Mouse (Mus musculus): ENCODE data around the gene Bscl2. TPM values are rescaled to one million over a fixed set of nuclear protein-coding genes. Genes with fewer than 3 reads are reported as not detected.
"Not testable (repeated sequence)": the region's sequence is repeated elsewhere in the genome, so short reads cannot be mapped to it uniquely, and the experiment has no call there.

Gene Bscl2
- polyA plus RNA-seq, 1 experiment from 2014 or later, result 29.3 TPM

DNA sequence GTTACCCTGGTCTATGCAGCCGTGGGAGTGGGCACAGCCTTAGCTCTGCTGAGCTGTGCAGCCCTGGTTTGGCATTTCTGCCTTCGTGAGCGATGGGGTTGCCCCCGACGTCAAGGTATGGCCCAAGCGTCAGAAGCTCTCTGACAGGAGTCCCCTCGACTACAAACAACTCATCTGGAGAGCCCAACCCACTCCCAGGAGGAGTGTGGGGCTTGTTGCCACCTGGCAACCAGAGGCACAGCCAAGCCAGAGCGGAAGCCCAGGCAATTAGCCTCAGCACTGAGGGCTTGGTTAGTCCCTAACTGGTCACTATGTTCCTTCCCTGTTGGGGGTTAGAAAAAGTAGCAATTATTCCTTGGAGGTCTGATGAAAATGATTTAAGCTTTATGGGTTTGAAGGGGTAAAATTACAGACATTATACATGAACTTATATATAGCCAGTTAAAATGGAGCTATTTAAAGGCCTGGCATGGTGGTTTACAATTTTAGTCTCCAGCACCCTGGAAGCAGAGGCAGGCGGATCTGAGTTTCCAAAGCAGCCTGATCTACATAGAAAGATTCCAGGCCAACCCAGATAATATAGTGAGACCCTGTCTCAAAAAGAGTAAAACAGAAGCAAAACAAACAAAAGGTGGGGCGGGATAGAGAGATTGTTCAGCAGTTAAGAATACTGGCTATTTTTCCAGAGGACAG lies 15.1 kb downstream of the Bscl2 start:
- H3K27ac ChIP-seq (ENCODE audit: low read length), result no peak overlapping the region
- no peak overlapping the region for H3K4me3 ChIP-seq (ENCODE audit: low read depth, low read length)
- H3K4me1 ChIP-seq (ENCODE audit: control insufficient read depth, low read depth, low read length), result no peaks in the 10 kb centered on the region
- no peak overlapping the region for H3K4me2 ChIP-seq (ENCODE audit: low read depth, low read length)
- no peaks in the 10 kb centered on the region for H3K9me3 ChIP-seq (replicated peaks; ENCODE audit: control insufficient read depth, low read length)
- WGBS (ENCODE audit: insufficient replicate concordance), result 57% methylated on average over 10 of the region's 10 CpGs
- H3K36me3 ChIP-seq (ENCODE audit: control insufficient read depth, insufficient read depth), result no peaks in the 10 kb centered on the region; the same call in 1 of the 2 replicates
- no peak overlapping the region for H3K9ac ChIP-seq (ENCODE audit: low read depth, low read length)
- no peak for ATAC-seq (ENCODE audit: low read depth)
- no peaks in the 10 kb centered on the region; the same call in 1 of the 2 replicates for H3K27me3 ChIP-seq (ENCODE audit: control insufficient read depth, insufficient read depth, low read depth, low read length)

DNA sequence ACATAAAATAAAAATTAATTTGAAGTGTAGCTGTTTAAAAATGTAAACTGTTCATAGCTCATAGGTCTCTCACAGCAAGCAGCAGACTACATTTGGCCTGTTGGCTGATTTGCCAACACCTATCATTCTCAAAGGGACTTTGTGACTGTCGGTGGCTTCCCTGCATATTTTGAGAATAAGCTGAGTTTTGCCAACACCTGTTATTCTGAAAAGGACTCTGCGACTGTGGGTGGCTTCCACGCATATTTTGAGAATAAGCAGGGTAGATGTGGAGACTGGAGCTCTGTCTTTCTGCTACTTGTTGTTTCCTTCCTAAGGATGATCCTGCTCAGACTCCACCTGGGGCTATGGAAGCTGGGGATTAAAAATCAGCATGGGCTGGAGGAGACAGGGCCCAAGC lies 15.8 kb downstream of the Bscl2 start:
- Histone ChIP-seq H3K9me3 (replicated peaks; ENCODE audit: control insufficient read depth, low read length) (no peaks in the 10 kb centered on the region), H3K27ac (ENCODE audit: low read length) (no peak overlapping the region), H3K4me3 (ENCODE audit: low read depth, low read length) (no peak overlapping the region), H3K27me3 (ENCODE audit: control insufficient read depth, insufficient read depth, low read depth, low read length) (no peaks in the 10 kb centered on the region; the same call in 1 of the 2 replicates), H3K9ac (ENCODE audit: low read depth, low read length) (no peak overlapping the region), H3K4me1 (ENCODE audit: control insufficient read depth, low read depth, low read length) (no peaks in the 10 kb centered on the region), H3K36me3 (ENCODE audit: control insufficient read depth, insufficient read depth) (no peaks in the 10 kb centered on the region), H3K4me2 (ENCODE audit: low read depth, low read length) (no peak overlapping the region)
- 62% methylated on average over 3 of the region's 3 CpGs for WGBS (ENCODE audit: insufficient replicate concordance)
- no peak for ATAC-seq (ENCODE audit: low read depth)

GRCm38 (mm10) chr19:8857689-8858088 lies 20.4 kb downstream of the Bscl2 start:
- Histone ChIP-seq H3K9me3 (replicated peaks; ENCODE audit: control insufficient read depth, low read length) (no peaks in the 10 kb centered on the region), H3K9ac (ENCODE audit: low read depth, low read length) (no peak overlapping the region), H3K4me1 (ENCODE audit: control insufficient read depth, low read depth, low read length) (no peaks in the 10 kb centered on the region), H3K4me2 (ENCODE audit: low read depth, low read length) (no peak overlapping the region), H3K4me3 (ENCODE audit: low read depth, low read length) (no peak overlapping the region), H3K36me3 (ENCODE audit: control insufficient read depth, insufficient read depth) (no peaks in the 10 kb centered on the region), H3K27ac (ENCODE audit: low read length) (no peak overlapping the region), H3K27me3 (ENCODE audit: control insufficient read depth, insufficient read depth, low read depth, low read length) (no peaks in the 10 kb centered on the region; the same call in 1 of the 2 replicates)
- WGBS (ENCODE audit: insufficient replicate concordance), result 29% methylated on average over 4 of the region's 4 CpGs
- ATAC-seq (ENCODE audit: low read depth), result no peak

- Histone ChIP-seq H3K27ac (ENCODE audit: low read length) (no peak overlapping the region), H3K9me3 (replicated peaks; ENCODE audit: control insufficient read depth, low read length) (no peaks in the 10 kb centered on the region), H3K4me3 (ENCODE audit: low read depth, low read length) (no peak overlapping the region), H3K9ac (ENCODE audit: low read depth, low read length) (no peak overlapping the region), H3K4me2 (ENCODE audit: low read depth, low read length) (no peak overlapping the region), H3K36me3 (ENCODE audit: control insufficient read depth, insufficient read depth) (no peaks in the 10 kb centered on the region), H3K27me3 (ENCODE audit: control insufficient read depth, insufficient read depth, low read depth, low read length) (no peaks in the 10 kb centered on the region; the same call in 1 of the 2 replicates), H3K4me1 (ENCODE audit: control insufficient read depth, low read depth, low read length) (no peaks in the 10 kb centered on the region)
- WGBS (ENCODE audit: insufficient replicate concordance), result 13% methylated on average over 1 of the region's 1 CpGs
- ATAC-seq (ENCODE audit: low read depth), result peak; percentile 47; the same call in 1 of the 2 replicates
Measured at GRCm38 (mm10) chr19:8859018-8859417, 21.8 kb downstream of the Bscl2 start.

- WGBS (ENCODE audit: insufficient replicate concordance), result 66% methylated on average over 6 of the region's 6 CpGs
Measured at GRCm38 (mm10) chr19:8864265-8864664, 27.0 kb downstream of the Bscl2 start.

DNA sequence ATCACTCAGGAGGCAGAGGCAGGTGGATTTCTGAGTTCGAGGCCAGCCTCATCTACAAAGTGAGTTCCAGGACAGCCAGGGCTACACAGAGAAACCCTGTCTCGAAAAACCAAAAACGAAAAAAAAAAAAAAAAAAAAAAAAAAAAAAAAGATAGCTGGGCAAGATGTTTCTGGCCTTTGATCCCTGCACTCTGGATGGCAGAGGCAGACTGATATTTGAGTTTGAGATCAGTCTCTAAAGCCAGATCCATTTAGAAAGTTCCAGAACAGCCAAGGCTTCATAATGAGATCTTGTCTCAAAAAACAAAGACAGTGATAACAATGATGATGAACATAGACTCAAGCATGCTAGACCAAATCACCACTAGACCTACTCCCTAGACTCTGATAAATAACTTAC lies 33.1 kb downstream of the Bscl2 start:
- ATAC-seq (ENCODE audit: low read depth); H3K9ac ChIP-seq (ENCODE audit: low read depth, low read length); H3K9me3 ChIP-seq (replicated peaks; ENCODE audit: control insufficient read depth, low read length); H3K27me3 ChIP-seq (ENCODE audit: control insufficient read depth, insufficient read depth, low read depth, low read length): not testable (repeated sequence)
- peaks cover 19% of the 10 kb centered on the region for H3K4me1 ChIP-seq (ENCODE audit: control insufficient read depth, low read depth, low read length)
- H3K36me3 ChIP-seq (ENCODE audit: control insufficient read depth, insufficient read depth), result peaks cover 16% of the 10 kb centered on the region
- WGBS (ENCODE audit: insufficient replicate concordance), result 55% methylated on average over 3 of the region's 3 CpGs
- peak overlapping the region; percentile 89 for H3K4me2 ChIP-seq (ENCODE audit: low read depth, low read length)
- H3K4me3 ChIP-seq (ENCODE audit: low read depth, low read length), result peak overlapping the region; percentile 97
- H3K27ac ChIP-seq (ENCODE audit: low read length), result peak overlapping the region; percentile 88

More at GRCm38 (mm10) chr19:8864265-8864664, 27.0 kb downstream of the Bscl2 start:
- Histone ChIP-seq H3K4me2 (ENCODE audit: low read depth, low read length) (no peak overlapping the region), H3K27me3 (ENCODE audit: control insufficient read depth, insufficient read depth, low read depth, low read length) (no peaks in the 10 kb centered on the region; the same call in 1 of the 2 replicates), H3K9me3 (replicated peaks; ENCODE audit: control insufficient read depth, low read length) (no peaks in the 10 kb centered on the region), H3K9ac (ENCODE audit: low read depth, low read length) (no peak overlapping the region), H3K36me3 (ENCODE audit: control insufficient read depth, insufficient read depth) (no peaks in the 10 kb centered on the region), H3K4me1 (ENCODE audit: control insufficient read depth, low read depth, low read length) (no peaks in the 10 kb centered on the region; the same call in 1 of the 2 replicates), H3K27ac (ENCODE audit: low read length) (no peak overlapping the region), H3K4me3 (ENCODE audit: low read depth, low read length) (no peak overlapping the region)
- ATAC-seq (ENCODE audit: low read depth), result no peak

DNA sequence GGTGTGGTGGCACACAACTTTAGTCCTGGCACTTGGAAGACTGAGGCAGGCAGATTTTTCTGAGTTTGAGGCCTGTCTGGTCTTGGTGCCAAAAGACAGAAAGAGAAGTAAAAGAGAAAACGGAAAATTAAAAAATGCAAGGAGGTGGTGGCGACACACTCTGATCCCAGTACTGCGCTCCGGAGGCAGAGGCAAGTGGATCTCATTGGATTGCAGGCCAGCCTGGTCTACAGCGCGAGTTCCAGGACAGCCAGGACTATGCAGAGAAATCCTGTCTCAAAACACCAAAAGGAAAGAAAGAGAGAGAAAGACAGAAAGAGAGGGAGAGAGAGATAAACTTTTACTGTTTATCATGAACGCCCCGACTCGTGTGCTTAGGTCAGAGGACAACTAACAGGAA lies 33.6 kb downstream of the Bscl2 start:
- Histone ChIP-seq H3K27me3 (ENCODE audit: control insufficient read depth, insufficient read depth, low read depth, low read length) (no peaks in the 10 kb centered on the region), H3K27ac (ENCODE audit: low read length) (peak overlapping the region; percentile 88), H3K9me3 (replicated peaks; ENCODE audit: control insufficient read depth, low read length) (no peaks in the 10 kb centered on the region), H3K4me1 (ENCODE audit: control insufficient read depth, low read depth, low read length) (peaks cover 19% of the 10 kb centered on the region), H3K4me3 (ENCODE audit: low read depth, low read length) (peak overlapping the region; percentile 97), H3K36me3 (ENCODE audit: control insufficient read depth, insufficient read depth) (peaks cover 20% of the 10 kb centered on the region), H3K9ac (ENCODE audit: low read depth, low read length) (peak overlapping the region; percentile 98), H3K4me2 (ENCODE audit: low read depth, low read length) (peak overlapping the region; percentile 89)
- WGBS (ENCODE audit: insufficient replicate concordance), result 25% methylated on average over 9 of the region's 9 CpGs
- ATAC-seq (ENCODE audit: low read depth), result no peak

DNA sequence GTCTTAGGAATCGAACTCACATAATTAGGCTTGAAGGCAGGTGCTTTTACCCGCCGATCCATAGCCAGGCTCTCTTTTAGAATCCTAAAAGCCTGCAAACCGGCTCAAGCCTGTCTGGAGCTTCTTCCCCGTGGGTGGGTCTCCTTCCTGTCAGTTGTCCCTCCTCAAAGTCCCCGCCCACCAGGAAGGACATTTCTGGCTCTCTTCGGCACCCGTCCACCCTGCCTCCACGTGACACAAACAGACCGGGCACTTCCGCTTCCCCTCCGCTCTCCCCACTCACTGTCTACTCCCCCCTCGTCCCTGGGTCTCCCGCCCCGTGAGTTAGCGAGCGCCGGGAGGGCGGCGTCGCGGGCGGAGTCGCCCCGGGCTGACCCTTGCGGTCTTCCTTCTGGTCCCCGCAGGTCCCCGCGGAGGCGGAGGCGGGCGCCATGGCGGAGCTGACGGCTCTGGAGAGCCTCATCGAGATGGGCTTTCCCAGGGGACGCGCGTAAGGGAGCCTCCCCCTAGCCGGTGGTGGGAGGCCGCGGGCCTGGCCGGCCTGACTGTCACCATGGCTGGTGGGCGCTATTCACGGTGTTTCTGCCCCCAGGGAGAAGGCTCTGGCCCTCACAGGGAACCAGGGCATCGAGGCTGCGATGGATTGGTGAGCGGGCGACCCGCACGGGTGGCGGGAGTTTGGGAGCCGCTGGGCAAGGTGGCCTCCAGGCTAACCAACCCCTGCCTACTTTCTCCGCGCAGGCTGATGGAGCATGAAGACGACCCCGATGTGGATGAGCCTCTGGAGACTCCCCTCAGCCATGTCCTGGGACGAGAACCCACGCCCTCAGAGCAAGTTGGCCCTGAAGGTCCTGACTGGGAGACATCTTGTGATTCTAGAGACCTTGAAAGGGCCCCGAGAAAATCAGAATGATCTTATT lies 34.3 kb downstream of the Bscl2 start, which contains the start of gene Ubxn1:
Ubxn1 (plus strand) TSS at position 230 of the 920 bp plus-strand sequence.
- H3K9me3 ChIP-seq (replicated peaks; ENCODE audit: control insufficient read depth, low read length), result no peaks in the 10 kb centered on the region
- H3K4me2 ChIP-seq (ENCODE audit: low read depth, low read length), result peak within 1 kb of the TSS; percentile 89
- H3K27me3 ChIP-seq (ENCODE audit: control insufficient read depth, insufficient read depth, low read depth, low read length), result no peaks in the 10 kb centered on the region
- ATAC-seq (ENCODE audit: low read depth), result peak; percentile 98
- peak within 1 kb of the TSS; percentile 97 for H3K4me3 ChIP-seq (ENCODE audit: low read depth, low read length)
- WGBS (ENCODE audit: insufficient replicate concordance), result under 1% methylated on average over 59 of the region's 59 CpGs
- H3K27ac ChIP-seq (ENCODE audit: low read length), result peak within 1 kb of the TSS; percentile 88
- H3K36me3 ChIP-seq (ENCODE audit: control insufficient read depth, insufficient read depth), result peaks cover 26% of the 10 kb centered on the region
- peak within 1 kb of the TSS; percentile 98 for H3K9ac ChIP-seq (ENCODE audit: low read depth, low read length)
- peaks cover 19% of the 10 kb centered on the region for H3K4me1 ChIP-seq (ENCODE audit: control insufficient read depth, low read depth, low read length)
